Mouse (Mus musculus) lung, postnatal 4 days (tissue): ENCODE results near the gene Erc2.

Experiments
- DNase-seq, 2 experiments: peaks; one replicate each; pipeline ENCODE4 v3.0.0; 2021

Gene Erc2

DNA sequence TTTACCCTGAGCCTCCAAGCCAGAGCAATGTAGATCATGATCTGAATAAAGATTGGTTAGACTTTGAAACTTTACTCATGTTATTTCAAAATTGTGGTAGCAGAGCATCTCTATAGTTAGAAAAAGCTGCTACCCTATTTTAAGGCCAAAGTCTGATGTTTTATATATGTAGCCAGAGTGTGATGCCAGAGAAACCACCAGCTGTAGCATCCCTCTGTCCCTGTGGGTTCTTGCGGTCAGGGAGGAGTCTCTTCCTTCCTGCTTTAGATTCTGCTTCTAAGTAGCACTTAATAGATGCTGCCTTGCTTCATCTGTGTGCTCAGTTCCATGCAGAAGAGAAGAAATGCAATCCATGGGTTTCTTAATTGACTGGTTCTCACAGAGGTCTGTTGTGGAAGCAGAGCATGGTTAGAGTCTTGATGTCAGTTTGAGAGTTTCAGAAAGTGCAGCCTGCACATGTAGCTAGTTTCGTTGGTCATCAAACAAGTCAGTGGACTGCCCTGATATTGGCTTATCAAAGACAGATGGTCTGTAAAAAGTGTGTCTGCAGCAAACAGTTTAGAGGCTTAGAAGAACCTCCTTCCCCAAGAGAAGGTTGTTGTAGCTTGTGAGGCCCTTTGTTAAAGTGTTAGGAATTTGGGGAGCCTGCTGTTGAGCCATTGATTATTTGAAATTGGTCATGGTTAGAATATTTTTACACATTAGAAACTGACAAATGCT lies 156.9 kb downstream of the Erc2 start:
- no peak for DNase-seq

DNA sequence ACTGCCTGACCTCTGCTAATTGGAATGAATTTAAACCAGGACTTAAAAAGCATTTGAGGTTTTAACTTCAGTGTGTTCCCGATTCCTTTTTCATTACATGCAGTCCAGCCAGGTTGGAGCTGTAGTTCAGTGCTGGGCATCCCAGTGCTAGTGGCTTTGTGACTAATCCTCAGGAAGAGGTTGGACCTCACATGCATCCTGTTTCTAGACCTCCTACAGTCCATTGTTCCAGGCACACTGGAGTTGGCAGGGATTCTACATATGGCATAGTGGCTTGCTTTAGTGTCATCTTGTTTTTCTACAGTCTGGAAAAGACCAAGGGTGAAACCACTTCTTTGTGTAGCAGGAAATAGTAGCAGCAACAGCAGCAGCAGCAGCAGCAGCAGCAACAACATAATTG lies 159.0 kb downstream of the Erc2 start:
- DNase-seq = no peak

DNA sequence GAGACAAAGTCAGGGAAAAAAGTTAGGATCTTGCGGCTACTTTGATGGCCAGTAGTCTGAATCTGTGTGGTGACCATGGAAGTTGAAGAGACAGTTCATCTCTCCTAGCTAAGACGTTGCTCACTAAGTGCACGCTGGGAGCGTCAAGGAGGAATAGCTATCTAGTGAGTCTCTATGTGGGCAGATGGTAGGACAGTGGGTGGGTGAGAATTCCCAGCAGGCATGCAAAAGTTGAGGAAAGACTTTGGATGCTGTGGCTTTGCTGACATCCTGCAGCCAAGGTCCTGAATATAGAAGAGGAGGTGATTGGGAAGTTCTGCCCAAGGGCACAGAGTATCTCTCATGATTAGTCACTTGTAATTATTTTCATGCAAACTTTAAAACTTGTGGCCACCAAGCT lies 162.6 kb downstream of the Erc2 start:
- no peak for DNase-seq

DNA sequence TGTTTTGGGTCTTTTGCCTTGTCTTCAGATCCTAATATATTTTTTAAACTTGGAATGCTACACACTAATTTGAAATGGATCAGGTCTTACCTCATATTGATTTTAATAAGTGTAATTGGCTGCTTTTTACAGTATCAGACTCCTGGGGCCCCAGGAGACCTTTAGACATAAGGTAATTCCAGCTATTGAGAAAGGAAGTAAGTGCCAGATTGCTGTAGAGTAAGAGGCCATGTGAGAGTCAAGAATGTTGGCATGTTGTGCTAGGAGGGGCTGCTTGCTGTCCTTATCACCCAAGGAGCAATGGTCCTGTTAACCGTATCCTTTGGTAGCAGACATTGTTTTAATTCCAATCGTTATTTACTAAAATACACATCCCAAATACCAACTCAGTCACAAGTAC lies 163.3 kb downstream of the Erc2 start:
- DNase-seq = no peak

DNA sequence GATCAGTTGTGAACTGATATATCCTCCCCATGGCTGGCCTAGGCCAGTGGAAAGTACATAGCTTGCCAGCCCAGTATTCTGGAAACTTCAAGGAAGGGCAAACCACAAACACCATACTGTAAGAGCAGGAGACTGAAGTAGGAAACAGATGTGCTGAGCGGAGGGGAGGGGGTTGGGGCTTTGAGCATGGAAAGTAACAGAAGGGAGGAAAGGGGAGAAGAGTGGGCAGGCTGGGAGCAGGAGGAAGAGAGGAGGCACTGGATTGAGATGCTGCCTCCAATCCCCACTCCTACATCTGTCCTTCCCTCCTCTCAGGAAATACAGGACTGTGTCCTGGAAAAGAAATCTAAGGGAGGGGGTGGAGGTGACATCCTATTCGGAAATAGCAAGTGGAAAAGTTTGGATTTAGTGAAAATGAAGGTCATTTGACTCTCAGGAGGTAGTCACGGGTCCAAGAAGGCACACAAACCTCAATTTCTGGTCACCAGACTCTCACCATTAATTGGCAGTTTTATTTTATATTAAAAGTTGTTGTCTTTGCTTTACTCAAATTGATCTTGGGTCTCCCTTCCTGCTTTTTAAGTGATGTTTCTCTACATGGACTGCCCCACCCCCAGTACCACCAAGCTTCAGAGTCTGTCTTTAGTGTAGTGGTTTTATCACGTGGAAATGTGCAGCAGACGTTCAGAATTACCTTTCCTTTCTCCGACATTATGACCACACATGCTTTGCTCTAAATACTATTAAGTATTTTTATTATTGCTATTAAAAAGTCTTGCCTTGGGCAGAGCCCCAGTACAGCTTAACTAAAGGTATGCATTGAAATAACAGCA lies 167.1 kb downstream of the Erc2 start:
- DNase-seq = no peak

DNA sequence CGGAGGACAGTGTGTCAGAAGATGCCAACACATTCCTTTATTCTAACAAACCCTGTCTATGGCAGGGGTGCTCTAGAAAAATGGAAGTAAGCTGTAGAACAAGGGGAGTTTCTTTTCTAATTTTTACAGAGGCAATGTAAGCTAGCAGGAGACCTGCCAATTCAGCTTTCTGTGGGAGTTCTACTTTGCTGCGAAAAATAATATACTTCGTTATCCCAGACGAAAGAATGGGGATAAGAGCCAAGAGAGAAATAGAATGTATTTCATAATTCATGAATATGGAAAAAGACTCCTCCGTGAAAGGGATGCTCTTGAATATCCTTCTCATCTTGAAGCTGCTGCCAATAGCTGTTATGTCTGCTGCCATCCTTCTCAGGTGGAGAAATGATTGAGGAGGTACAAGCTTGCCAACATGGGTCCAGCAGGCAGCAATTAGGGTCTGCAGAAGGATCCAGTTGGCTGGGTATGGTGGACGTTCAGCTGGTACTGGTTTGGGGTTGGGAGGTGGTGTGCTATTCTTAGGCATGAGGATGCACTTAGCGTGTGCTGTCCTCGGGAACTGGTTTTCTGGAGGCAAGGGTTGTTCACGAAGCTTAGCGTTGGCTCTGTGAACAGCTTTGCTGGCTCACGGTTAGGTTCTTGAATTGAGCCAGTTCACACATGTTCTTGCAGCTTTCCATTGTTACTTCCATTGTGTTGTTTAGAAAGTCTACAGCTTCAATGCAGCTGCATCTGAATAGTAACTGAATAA lies 176.1 kb downstream of the Erc2 start:
- DNase-seq = no peak

DNA sequence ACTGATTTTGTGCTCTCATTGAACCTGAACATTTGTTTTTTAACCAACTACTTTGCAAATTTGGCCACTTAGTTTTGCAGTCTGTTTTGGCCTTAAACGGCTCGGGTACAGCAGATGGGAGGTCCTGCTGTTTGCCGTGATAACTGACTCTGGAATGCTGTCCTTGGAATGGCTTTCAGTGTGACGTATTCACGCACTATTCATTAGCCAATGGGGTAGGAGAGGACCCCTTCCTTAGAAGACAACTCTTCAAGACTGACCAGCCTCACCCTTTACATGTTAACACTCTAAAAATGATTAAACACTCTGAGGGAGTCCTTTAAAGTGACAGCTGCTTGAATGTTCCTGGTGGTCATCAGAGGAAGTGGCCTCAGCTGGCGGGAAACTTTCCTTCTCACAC lies 178.5 kb downstream of the Erc2 start:
- DNase-seq = peak in 1 of 2 experiments; percentile 11

DNA sequence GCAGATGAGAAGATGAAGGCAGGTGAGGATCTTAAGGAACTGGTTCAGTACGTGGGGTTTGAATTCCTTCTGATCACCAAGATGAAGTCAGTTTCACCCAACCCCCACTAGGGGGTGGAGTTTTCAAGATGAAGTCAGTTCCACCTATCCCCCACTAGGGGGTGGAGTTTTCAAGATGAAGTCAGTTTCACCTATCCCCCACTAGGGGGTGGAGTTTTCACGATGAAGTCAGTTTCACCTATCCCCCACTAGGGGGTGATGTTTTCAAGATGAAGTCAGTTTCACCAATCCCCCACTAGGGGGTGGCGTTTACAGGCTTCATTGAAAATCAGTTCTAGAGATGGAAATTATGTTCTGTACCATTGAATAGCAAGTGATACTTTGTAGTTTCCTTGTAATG lies 181.7 kb downstream of the Erc2 start:
- peak in 1 of 2 experiments; percentile 26 for DNase-seq

DNA sequence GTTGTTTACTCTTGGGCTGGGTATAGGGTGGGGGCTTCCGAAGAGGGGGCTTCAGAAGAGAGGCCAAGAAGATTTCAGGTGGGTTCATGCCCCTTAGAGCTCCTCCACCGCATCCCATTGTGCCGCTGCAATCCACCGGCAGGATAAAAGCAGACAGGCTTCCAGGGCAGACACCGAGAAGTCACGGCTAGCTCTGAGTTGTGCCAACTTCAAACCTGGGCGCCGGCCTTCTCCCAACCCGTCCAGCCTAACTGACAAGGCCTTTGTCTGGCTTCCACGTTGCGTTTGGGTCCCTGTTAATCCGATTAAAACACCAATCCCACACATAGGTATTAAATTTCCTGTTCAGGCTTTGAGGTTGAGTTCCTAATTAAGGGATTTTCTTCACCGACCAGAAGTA lies 182.8 kb downstream of the Erc2 start:
- DNase-seq = no peak

DNA sequence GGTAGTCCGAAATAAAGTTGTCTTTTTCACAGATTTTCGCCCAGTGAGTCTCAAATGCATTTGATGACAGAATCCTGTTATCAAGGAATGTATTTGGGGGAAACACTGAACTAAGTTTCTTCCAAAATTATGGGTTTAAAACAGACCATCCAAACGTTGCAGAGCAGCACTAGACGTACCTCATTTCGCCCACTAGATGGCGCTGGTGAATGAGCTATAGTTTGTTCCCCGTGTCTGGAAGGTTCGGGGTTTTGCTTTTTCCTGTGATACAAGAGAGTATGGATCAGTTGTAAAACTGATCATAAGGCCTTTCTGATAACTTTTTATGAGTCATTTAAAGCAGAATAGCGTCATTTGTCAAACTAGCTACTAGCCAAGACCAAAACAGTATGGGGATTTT lies 185.9 kb downstream of the Erc2 start:
- DNase-seq = peak in 1 of 2 experiments; percentile 62

DNA sequence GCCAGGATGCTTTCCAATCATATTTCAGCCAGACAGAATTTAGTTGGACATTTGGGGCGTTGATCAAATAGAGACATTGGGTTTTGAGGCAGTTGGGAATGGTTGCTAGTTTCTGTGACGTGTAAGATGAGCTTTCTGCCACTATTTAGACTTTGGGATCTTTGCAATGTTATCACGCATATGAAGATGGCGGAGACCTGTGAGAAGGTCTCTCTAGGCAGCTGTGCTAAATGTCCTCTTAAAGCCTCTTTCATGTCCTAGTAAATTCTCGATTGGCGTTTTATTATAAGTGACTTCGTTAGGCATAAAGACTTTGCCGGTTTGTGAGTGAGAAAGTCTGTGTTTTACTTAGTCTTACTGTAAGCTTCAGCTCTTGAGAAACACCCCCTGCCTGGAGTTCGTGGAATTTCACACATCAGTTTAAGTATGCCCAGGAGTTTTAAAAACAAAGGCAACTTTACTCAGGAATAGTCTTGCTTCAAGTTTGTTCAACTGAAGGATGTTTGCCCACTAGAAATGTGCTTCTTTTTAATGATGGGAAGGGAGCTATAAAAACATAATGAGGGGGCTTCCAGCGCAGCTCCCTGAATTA lies 186.4 kb downstream of the Erc2 start:
- DNase-seq = no peak

DNA sequence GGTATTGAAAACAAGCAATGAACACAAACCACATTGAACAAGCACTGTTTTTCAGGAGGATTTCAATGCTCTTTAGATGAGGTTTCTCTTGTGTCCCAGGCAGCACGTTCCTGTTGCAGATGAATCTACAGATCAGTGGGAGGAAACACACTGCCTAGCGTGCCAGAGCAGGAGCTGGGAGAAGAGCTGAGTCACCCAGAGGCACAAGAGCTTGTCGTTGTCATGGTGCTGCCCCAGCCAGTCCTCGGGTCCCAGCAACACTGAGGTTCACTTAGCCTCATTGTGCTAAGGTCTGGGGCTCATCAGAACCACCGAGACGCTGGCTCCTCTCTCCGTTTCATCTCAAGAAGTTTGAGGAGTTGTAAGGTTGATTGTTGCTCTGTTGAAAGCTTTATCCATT lies 188.6 kb downstream of the Erc2 start:
- DNase-seq = no peak

DNA sequence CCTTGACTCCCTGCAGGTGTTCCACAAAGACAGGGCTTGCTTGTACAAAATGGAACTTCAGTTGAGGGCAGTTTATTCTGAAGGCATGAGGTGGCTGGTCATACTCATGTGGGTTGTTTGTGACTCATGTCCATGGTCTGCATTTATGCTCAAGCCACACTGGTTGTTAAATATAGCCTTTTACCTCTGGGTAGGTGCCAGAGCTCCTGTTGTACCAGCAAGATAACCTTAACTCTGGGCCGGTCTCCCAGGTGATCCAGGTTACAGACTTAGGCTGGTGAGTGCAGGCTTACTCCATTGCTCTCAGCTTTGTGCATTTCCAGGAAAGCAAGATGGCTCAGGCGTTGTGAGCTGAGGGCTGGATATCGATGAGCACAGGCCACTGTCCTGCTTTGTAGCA lies 189.4 kb downstream of the Erc2 start:
- DNase-seq = no peak

DNA sequence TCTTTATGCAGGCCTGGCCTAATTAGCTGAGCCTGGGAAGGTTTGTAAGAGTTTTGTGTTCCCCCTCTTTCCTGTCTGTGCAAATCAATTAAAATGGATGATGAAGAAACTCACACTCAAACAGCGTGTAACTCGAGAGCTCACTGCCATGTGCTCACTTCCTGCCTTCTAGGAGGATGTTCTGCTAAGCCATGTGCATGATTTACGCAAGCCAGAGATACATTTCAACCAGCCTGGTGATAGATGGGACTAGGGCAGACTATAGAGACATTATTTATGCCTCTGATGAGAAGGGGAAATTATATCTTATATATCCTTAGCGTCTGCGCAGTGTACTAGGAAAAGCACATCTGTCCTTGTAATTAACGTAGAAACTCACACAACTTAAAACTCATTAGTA lies 193.5 kb downstream of the Erc2 start:
- DNase-seq = no peak

DNA sequence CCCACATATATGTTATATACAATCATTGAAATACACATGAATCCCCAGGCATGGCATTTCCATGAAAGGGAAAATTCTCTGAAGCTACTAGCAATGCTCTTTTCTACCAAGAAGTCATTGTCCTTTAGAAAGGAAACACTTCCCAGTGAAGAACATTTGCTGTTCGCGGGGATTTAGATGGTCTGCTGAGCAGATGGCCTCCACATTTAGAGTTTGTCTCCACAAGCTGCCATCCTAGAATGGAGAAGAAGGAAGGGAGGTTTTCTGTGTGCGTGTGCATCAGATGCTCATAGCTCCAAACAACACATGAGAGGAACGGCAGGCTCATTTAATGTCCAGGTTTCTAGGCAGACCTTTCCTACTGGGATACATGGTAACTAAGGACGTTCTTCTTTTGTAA lies 196.8 kb downstream of the Erc2 start:
- DNase-seq = no peak

DNA sequence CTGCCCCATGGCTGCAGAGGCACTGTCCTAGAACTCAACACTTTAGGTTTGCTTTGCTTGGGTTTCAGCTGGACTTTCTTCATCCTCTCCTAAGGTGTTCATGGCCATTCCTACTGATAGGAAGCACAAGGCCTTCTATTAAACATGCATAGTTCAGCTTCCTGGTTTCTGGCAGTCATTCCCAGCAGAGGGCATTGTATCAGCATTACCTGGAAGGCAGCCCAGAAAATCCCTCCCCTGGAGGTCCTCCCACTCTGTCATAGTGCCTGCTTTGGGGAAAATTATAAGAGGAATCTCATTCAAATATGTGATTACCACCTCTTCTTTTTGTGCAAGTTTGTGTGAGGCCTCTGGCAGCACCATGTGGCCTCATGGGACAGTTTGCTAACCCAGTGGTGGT lies 199.6 kb downstream of the Erc2 start:
- DNase-seq = peak in 1 of 2 experiments; percentile 11

DNA sequence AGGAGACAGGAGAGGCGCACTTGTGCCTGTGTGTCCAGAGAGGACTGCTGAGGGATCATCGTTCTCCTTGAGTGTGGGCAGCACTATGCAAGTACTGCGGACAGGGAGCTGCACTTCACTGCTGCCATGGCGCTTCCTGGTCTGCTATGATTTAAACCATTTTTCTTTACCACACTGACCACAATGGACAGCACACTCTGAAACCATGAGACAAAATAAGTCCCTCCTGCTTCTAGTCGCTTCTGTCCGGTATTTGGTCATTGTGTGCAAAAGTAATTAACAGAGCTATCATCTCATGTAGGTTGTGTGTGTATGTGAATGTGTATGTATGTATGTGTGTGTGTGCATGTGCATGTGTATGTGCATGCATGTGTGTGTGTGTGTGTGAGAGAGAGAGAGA lies 200.3 kb downstream of the Erc2 start:
- no peak for DNase-seq

DNA sequence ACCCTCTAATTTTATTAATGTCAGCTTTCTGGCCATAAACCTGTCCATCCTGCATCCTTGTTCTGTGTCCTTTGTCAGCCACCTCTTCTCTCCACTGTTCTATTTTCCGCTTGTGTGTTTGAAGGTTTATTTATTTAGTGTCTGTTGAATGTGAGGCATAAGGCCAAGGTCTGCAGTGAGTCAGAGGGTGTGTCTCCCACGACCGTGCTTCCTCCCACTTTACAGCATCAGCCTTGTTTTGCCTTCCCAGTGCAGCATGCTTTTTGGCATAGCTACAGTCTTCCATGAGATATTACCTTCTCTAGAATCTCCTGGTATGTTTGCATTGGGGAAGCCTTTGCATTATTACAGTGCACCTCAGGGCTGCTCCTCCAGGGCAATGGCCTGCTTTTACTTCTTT lies 200.8 kb downstream of the Erc2 start:
- DNase-seq = no peak

DNA sequence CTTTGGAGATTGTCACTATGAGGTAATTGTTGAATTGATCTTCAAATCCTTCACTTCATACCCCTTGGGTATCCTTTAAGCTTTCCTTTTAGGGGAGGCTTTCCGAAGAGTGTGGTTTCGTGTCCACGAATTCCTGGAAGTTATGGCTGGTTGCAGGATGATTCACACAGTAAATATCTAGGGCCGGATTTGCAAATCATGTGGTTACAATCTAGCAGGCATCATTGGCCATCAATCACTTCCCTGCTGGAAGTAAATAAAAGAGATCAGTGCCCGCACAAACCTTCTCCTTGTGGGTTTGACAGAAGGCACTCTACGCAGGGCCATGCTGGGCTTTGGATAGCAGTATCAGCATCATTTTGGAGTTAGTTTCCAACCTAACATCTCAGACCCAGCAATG lies 201.7 kb downstream of the Erc2 start:
- DNase-seq = no peak

DNA sequence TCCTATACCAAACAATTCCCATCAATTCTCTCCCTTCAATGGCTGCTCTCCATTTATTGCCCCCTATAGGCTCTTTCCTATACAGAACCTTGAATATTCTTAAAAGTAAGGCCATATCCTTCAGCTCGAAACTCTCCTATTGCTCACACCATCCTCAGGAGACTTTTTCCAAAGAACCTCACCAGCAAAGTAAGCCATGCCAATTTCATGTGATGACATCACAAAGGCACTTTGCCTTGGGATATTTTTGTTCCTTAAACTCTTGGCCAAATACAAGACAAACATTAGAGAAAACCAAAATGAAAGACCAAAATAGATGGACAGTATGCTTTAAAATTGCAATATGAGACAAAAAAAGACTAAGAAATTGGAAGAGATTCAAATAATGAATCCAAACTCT lies 204.6 kb downstream of the Erc2 start:
- no peak for DNase-seq

DNA sequence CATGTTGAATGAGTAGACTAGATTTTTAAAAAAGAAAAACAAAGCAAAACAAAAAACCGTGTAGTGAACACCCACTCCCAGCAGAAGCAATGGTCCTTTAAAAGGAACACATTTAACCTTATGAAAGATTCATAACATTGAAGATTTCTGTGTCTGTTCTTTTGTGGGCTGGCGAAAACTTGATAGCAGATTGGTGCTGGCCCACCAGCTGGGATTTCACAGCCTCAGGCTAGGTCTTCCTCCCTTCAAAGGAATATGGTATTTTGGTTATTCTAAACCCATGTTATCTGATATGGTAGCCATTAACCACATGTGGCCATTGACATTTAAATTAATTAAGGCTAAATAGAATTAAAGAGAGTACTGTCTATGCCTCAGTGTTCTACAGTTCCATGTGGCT lies 205.9 kb downstream of the Erc2 start:
- no peak for DNase-seq

DNA sequence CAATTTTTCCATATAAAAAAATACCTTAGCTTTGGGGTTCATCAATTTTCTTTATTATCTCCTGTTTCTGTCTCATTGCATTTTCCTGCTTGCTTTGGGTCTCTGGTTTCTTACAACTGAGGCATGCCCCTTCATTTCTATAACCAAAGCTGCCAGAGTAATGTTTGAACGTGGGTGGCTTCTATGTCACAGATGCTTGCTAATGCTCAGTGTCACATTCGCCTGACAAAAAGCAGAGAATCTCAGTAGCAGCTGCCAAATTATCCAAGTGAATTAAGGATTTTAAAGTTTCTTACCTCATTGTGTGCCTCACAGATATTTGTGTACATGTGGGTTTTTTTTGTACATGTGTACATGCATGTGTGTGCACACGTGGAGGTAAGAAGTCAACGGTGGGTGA lies 210.0 kb downstream of the Erc2 start:
- DNase-seq = no peak

DNA sequence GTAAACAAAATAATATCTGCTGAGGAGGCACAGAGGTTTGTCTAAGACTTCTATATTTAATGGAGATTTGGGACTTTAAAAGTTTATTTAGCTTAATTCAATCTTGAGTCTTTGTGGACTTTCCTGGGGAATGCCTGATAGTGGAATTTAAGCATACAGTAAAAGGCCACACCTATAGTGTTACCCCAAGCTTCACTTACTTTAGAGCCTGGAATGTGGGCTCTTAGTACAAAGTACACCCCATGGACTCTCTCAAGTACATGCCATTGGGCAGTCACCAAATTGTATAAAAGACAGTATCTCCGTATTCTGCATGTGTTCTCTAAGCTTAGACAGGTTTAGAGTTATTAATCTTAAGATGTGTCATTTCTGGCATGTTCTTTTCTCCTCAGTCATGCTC lies 213.1 kb downstream of the Erc2 start:
- no peak for DNase-seq
